Mouse (Mus musculus) cortical plate, adult 2 months (tissue): ENCODE measurements around the gene Dip2a. TPM values are rescaled to one million over a fixed set of nuclear protein-coding genes. Genes with fewer than 3 reads are reported as not detected.

ENCODE experiments used
- H3K27ac ChIP-seq: fragments of 200-500 bp; 2 replicates; pipeline ENCODE4 v1.5.1; 2012; ENCODE audit warnings: low read length, control low read depth, inconsistent platforms; ENCODE audit not compliant: insufficient read depth
- H3K4me1 ChIP-seq: fragments of 200-500 bp; 2 replicates; pipeline ENCODE4 v1.6.1; 2011; ENCODE audit warnings: low read length; ENCODE audit not compliant: control insufficient read depth, insufficient read depth
- H3K4me3 ChIP-seq: fragments of 200-500 bp; 2 replicates; pipeline ENCODE4 v1.5.1; 2011; ENCODE audit warnings: mild to moderate bottlenecking, low read length, control low read depth; ENCODE audit not compliant: insufficient read depth
- CTCF ChIP-seq: fragments of 200-500 bp; IDR thresholded peaks from 2 replicates; pipeline ENCODE4 v1.5.1; 2011; ENCODE audit warnings: mild to moderate bottlenecking, control low read depth, low read length; ENCODE audit not compliant: insufficient read depth; ENCODE audit errors: extremely low read depth
- POLR2A ChIP-seq: fragments of 200-500 bp; IDR thresholded peaks from 2 replicates; pipeline ENCODE4 v1.6.1; 2011; ENCODE audit warnings: mild to moderate bottlenecking, low read length, control low read depth; ENCODE audit not compliant: insufficient read depth; ENCODE audit errors: extremely low read depth
- polyA plus RNA-seq: library from polyadenylated mRNA; depleted of rRNA; stranded (reverse); fragments of >200 nt; gene quantifications from 2 replicates; pipeline ENCODE4 v1.2.3, GENCODE M21; 2012; rRNA removed

Dip2a gene
- polyA plus RNA-seq, 1 experiment, result 49.2 TPM

DNA sequence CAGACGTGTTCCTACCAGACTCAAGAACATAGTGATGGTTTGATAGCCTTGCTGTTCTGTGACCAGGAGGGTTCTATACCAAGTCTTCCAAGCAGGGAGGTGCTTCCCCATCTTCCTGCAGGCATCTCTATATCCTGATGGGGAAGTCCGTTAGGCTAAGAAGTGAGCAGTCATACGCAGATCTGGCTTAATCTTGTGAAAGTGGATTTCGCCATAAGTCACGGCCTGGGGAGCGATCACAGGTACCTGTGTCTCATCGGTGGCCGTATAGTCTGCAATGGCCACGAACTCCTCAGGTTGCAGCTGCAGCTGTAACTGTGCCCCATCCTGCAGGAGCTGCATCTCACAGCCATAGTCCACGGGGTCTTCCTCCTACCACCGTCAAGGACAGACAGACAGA is 119.1 kb downstream of the Dip2a start:
- no peak for TF ChIP-seq POLR2A
- TF ChIP-seq CTCF, result no peak

DNA sequence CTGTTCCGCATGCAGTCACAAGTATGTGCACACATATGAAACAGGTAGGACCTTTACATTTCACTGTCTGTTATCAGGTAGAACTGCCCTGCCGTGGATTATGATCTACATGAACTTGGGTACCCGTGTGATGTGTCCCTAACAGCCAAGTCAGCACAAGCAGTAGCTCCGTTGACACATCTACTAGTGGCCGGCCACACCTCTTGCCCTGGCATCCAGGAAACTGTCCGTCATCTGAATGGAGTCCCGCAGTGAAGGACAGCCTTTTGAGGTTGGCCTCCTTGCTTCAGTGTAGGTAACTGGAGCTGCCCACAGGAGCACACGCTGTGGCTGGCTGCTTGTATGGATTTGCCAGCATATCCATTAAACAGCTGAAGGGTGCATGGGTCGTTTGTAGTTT is 126.9 kb downstream of the Dip2a start:
- Histone ChIP-seq H3K27ac (no peak overlapping the region), H3K4me3 (no peak overlapping the region), H3K4me1 (no peaks in the 10 kb centered on the region)
- TF ChIP-seq POLR2A (no peak), CTCF (no peak)

More for the DNA sequence above, 119.1 kb downstream of the Dip2a start:
- no peaks in the 10 kb centered on the region for H3K4me1 ChIP-seq
- no peak overlapping the region for H3K4me3 ChIP-seq
- no peak overlapping the region for H3K27ac ChIP-seq

DNA sequence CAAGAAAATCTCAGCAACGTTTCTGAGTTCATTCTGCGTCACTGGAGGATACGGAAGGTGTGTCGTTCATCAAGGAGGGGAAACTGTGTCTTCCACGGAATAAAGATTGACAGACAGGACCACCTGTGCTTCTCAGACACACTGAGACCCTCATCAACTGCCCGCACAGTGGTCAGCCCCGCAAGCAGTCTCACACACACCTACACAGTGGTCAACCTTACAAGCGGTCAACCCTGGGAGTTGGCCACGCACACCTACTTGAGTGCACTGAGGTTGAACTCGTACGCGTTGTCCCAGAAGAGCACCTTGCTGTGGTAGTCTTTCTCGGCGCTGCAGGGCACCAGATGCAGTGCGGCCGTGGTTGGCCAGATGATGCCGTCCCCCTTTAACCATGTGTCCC is 128.0 kb downstream of the Dip2a start:
- Histone ChIP-seq H3K27ac (no peak overlapping the region), H3K4me3 (no peak overlapping the region)

DNA sequence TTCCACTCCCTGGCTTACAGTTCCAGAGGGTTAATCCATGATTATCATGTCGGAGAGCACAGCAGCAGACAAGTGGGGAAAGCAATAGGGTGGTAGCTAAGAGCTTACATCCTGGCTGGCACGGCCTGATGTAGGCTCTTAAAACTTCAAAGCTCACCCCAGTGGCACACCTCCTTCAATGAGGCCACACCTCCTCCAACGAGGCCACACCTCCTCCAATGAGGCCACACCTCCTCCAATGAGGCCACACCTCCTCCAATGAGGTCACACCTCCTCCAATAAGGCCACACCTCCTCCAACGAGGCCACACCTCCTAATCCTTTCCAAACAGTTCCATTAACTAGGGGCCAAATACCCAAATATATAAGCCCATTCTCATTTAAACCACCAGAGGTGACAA is 130.9 kb downstream of the Dip2a start:
- no peak overlapping the region for H3K4me3 ChIP-seq
- no peak overlapping the region for H3K27ac ChIP-seq
- no peaks in the 10 kb centered on the region for H3K4me1 ChIP-seq
- no peak for TF ChIP-seq POLR2A
- no peak for TF ChIP-seq CTCF

More for the DNA sequence above, 128.0 kb downstream of the Dip2a start:
- H3K4me1 ChIP-seq, result no peaks in the 10 kb centered on the region
- TF ChIP-seq CTCF (no peak), POLR2A (no peak)

DNA sequence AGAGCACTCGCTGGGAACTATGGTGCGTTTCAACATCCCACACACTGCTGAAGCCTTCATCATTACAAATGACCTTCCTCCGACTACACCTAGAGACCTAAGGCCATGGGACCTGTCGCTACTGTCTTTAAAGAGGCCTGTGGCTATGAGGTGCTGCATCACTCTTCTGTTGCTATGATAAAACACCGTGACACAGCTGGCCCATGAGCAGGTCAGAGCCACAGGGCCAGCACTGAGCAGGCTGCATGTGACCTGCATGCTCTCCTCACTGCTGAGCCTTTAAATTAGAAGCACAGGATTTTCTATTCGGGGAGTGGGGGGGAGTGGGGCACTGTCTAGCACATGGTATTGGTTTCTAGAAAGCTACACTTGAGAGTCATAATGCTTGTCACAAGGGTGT is 133.0 kb downstream of the Dip2a start:
- H3K27ac ChIP-seq, result no peak overlapping the region
- H3K4me1 ChIP-seq, result no peaks in the 10 kb centered on the region
- TF ChIP-seq POLR2A (no peak), CTCF (no peak)
- no peak overlapping the region for H3K4me3 ChIP-seq

DNA sequence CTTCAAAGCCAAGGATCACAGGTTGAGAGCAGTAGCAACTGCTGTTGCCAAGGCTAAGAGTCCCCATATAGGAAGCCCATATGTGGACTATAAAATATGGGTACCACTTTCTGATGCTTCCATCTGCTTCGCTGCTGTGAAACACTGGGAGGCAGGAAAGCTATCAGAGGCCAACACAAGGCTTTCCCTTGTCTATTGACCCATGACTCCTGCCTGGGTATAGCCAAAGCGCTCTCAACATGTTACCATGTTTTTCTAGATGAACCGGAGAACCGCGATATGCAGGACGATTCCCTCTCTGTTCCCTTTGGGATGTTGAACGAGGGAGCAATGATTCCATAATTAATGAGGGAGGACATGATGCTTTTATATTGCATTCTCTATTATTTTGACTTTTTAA is 134.3 kb downstream of the Dip2a start:
- TF ChIP-seq POLR2A (no peak), CTCF (no peak)
- H3K4me3 ChIP-seq, result no peak overlapping the region
- no peak overlapping the region for H3K27ac ChIP-seq
- no peaks in the 10 kb centered on the region for H3K4me1 ChIP-seq

Other genes starting within 250 kb of the Dip2a start
- gene Slc5a4b, start 234.3 kb downstream of the Dip2a start, polyA plus RNA-seq, result not detected in 2 replicates
- gene Slc5a4a, start 197.8 kb downstream of the Dip2a start, polyA plus RNA-seq, result not detected in 2 replicates
- 79.9 and 81.2 TPM in 2 replicates for gene Prmt2, start 107.4 kb downstream of the Dip2a start, polyA plus RNA-seq
- 238 and 260 TPM in 2 replicates for gene S100b, start 91.4 kb downstream of the Dip2a start, polyA plus RNA-seq
- not detected in 2 replicates for gene AC141477.1, start 95.2 kb upstream of the Dip2a start, polyA plus RNA-seq
- gene Pcnt, start 97.5 kb upstream of the Dip2a start, polyA plus RNA-seq, result 25.2 and 29.3 TPM in 2 replicates
- 0.23 TPM in 1 of 2 replicates, not detected in the other for gene 2610028H24Rik, start 103.8 kb upstream of the Dip2a start, polyA plus RNA-seq
- gene Mcm3ap, start 123.6 kb upstream of the Dip2a start, polyA plus RNA-seq, result 56.0 and 59.4 TPM in 2 replicates
- gene Ybey, start 123.8 kb upstream of the Dip2a start, polyA plus RNA-seq, result 3.6 and 3.8 TPM in 2 replicates
- gene Lss, start 186.3 kb upstream of the Dip2a start, polyA plus RNA-seq, result 30.9 and 31.0 TPM in 2 replicates
- 0.09 and 0.42 TPM in 2 replicates for gene Spatc1l, start 217.0 kb upstream of the Dip2a start, polyA plus RNA-seq
- 0.04 and 0.06 TPM in 2 replicates for gene Ftcd, start 230.4 kb upstream of the Dip2a start, polyA plus RNA-seq